Mouse (Mus musculus): ENCODE results near the gene Taf12.

GRCm38 (mm10) chr4:132309140-132309848 is 35.1 kb downstream of the Taf12 start:
- TF ChIP-seq CTCF (IDR thresholded peaks at IDR 0.05; ENCODE audit: insufficient read depth, low read length) (no peak), POLR2A (IDR thresholded peaks at IDR 0.05; ENCODE audit: borderline replicate concordance, extremely low read depth, low read depth, low read length) (no peak)

Data from lung, adult 2 months (tissue).